Mouse (Mus musculus) myocyte (in vitro differentiated cells): ENCODE data around the gene Gfy. TPM values are rescaled to one million over a fixed set of nuclear protein-coding genes. Genes with fewer than 3 reads are reported as not detected.

ENCODE experiments used
- H3K27me3 ChIP-seq: one replicate; pipeline ENCODE4 v1.6.1; 2011; ENCODE audit not compliant: control insufficient read depth, insufficient read depth, insufficient read length
- H3K36me3 ChIP-seq: one replicate; pipeline ENCODE4 v1.6.1; 2011; ENCODE audit not compliant: control insufficient read depth, insufficient read depth
- H3K4me2 ChIP-seq: one replicate; pipeline ENCODE4 v1.6.1; 2011; ENCODE audit warnings: low read depth, control low read depth
- H3K4me3 ChIP-seq: one replicate; pipeline ENCODE4 v1.5.1; 2011; ENCODE audit warnings: mild to moderate bottlenecking, control low read depth, moderate library complexity
- H3K79me2 ChIP-seq: one replicate; pipeline ENCODE4 v1.6.1; 2011; ENCODE audit not compliant: control insufficient read depth, insufficient read depth
- H3ac ChIP-seq: one replicate; pipeline ENCODE4 v1.6.1; 2011; ENCODE audit not compliant: control insufficient read depth, insufficient read length
- CEBPB ChIP-seq: IDR thresholded peaks from 2 replicates; pipeline ENCODE4 v1.6.1; 2011; ENCODE audit warnings: mild to moderate bottlenecking, moderate library complexity; ENCODE audit not compliant: poor library complexity, insufficient read depth, severe bottlenecking
- E2F4 ChIP-seq: IDR thresholded peaks from one replicate; pipeline ENCODE4 v1.6.1; 2011; ENCODE audit warnings: mild to moderate bottlenecking, control low read depth, moderate library complexity; ENCODE audit not compliant: insufficient read depth
- MAX ChIP-seq: IDR thresholded peaks from one replicate; pipeline ENCODE4 v1.6.1; 2011; ENCODE audit warnings: low read depth, mild to moderate bottlenecking, control low read depth
- MYOD1 ChIP-seq, 3 experiments: IDR thresholded peaks; one replicate each; pipeline ENCODE4 v1.6.1; 2011; ENCODE audit warnings: control low read depth in 2 of 3, low read depth in 2 of 3, mild to moderate bottlenecking in 2 of 3, moderate library complexity in 1 of 3; ENCODE audit not compliant: insufficient read length in 2 of 3, control insufficient read depth in 1 of 3
- MYOG ChIP-seq, 3 experiments: IDR thresholded peaks; one replicate each; pipeline ENCODE4 v1.6.1; 2011; ENCODE audit warnings: control low read depth in 2 of 3, low read depth in 2 of 3, mild to moderate bottlenecking in 2 of 3; ENCODE audit not compliant: insufficient read length in 2 of 3, control insufficient read depth in 1 of 3, insufficient read depth in 1 of 3
- POLR2A ChIP-seq: IDR thresholded peaks from one replicate; pipeline ENCODE4 v1.6.1; 2011; ENCODE audit warnings: low read depth, mild to moderate bottlenecking, control low read depth, moderate library complexity; ENCODE audit not compliant: insufficient read length
- POLR2AphosphoS2 ChIP-seq: IDR thresholded peaks from one replicate; pipeline ENCODE4 v1.6.1; 2011; ENCODE audit warnings: low read depth, control low read depth; ENCODE audit not compliant: insufficient read length
- REST ChIP-seq: IDR thresholded peaks from one replicate; pipeline ENCODE4 v1.6.1; 2011; ENCODE audit warnings: mild to moderate bottlenecking, control low read depth, moderate library complexity; ENCODE audit not compliant: insufficient read depth, insufficient read length
- SRF ChIP-seq: IDR thresholded peaks from one replicate; pipeline ENCODE4 v1.6.1; 2011; ENCODE audit warnings: low read depth; ENCODE audit not compliant: control insufficient read depth, insufficient read length
- TCF12 ChIP-seq: IDR thresholded peaks from one replicate; pipeline ENCODE4 v1.6.1; 2011; ENCODE audit warnings: mild to moderate bottlenecking, control low read depth; ENCODE audit not compliant: poor library complexity, insufficient read depth, severe bottlenecking
- TCF3 ChIP-seq: IDR thresholded peaks from one replicate; pipeline ENCODE4 v1.6.1; 2011; ENCODE audit warnings: low read depth, control low read depth; ENCODE audit not compliant: insufficient read length
- USF1 ChIP-seq: IDR thresholded peaks from one replicate; pipeline ENCODE4 v1.6.1; 2011; ENCODE audit warnings: low read depth, mild to moderate bottlenecking, control low read depth, moderate library complexity
- polyA plus RNA-seq: library from polyadenylated mRNA; unstranded; fragments of >200 nt; fragmentation: generic; extraction: Trizol; gene quantifications from one replicate; pipeline ENCODE4 v1.2.1, GENCODE M21; 2012; ENCODE audit warnings: missing spikeins

The Gfy gene
- polyA plus RNA-seq, 1 experiment, result 0.04 TPM

DNA sequence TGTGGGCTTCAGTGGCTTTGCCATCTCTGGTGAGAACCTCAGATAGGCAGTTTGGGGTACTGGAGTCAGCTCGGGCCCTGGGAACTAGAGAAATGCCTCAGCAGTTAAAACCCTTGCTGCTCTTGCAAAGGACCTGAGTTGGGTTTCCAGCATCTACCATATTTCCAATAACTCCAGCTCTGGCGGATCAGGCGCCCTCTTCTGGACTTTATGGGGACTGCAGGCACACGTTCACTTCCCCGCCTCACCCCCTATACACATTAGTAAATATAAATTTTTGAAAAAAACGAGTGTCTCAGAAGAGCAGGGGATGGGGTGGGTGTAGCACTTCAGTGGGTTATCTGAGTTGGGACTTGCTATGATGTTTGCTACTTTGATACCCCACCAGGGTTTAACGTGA, 6.4 kb downstream of the Gfy start:
- H3K4me2 ChIP-seq, result no peak overlapping the region
- TF ChIP-seq MAX, result no peak
- TF ChIP-seq SRF, result no peak
- TF ChIP-seq E2F4, result no peak
- no peak for TF ChIP-seq USF1
- no peak for TF ChIP-seq REST
- TF ChIP-seq TCF12, result no peak
- TF ChIP-seq CEBPB, result no peak
- no peak for TF ChIP-seq POLR2AphosphoS2
- TF ChIP-seq POLR2A, result no peak
- no peak for TF ChIP-seq MYOG (IDR thresholded peaks at IDR 0.05; ENCODE audit: control insufficient read depth in 1 of 3, insufficient read depth in 1 of 3, insufficient read length in 2 of 3, low read depth in 2 of 3)
- TF ChIP-seq TCF3, result no peak
- H3K79me2 ChIP-seq, result no peaks in the 10 kb centered on the region
- peaks cover 54% of the 10 kb centered on the region for H3K27me3 ChIP-seq
- no peaks in the 10 kb centered on the region for H3K36me3 ChIP-seq
- H3ac ChIP-seq, result no peak overlapping the region
- H3K4me3 ChIP-seq, result no peak overlapping the region

DNA sequence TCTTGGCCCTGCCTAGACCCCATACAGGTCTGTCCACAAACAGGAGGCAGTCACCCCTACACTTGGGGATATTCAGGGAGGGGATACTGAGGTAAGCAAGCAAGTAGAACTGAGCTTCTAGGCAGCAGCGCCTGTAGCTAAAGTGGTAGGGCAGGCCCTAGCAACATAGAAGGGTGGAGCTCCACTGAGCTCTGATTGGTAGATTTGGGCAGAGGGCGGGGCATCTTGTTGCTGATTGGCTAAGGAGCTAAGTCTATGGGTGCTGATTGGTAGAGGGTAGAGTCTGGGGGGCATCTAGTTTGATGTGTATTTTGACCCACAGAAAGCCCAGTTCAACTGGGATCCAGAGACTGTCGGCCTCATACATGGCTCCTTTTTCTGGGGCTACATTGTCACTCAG, 9.9 kb downstream of the Gfy start:
- Histone ChIP-seq H3K4me3 (no peak overlapping the region), H3K36me3 (no peaks in the 10 kb centered on the region), H3K27me3 (peaks cover 53% of the 10 kb centered on the region), H3ac (no peak overlapping the region), H3K4me2 (no peak overlapping the region), H3K79me2 (no peaks in the 10 kb centered on the region)
- no peak for TF ChIP-seq TCF12
- no peak for TF ChIP-seq USF1
- TF ChIP-seq E2F4, result no peak
- no peak for TF ChIP-seq SRF
- no peak for TF ChIP-seq CEBPB
- TF ChIP-seq MYOG (IDR thresholded peaks at IDR 0.05; ENCODE audit: control insufficient read depth in 1 of 3, insufficient read depth in 1 of 3, insufficient read length in 2 of 3, low read depth in 2 of 3), result no peak
- TF ChIP-seq REST, result no peak
- no peak for TF ChIP-seq MAX
- no peak for TF ChIP-seq MYOD1 (IDR thresholded peaks at IDR 0.05; ENCODE audit: control insufficient read depth in 1 of 3, insufficient read length in 2 of 3, low read depth in 2 of 3)
- no peak for TF ChIP-seq TCF3
- no peak for TF ChIP-seq POLR2AphosphoS2
- no peak for TF ChIP-seq POLR2A

DNA sequence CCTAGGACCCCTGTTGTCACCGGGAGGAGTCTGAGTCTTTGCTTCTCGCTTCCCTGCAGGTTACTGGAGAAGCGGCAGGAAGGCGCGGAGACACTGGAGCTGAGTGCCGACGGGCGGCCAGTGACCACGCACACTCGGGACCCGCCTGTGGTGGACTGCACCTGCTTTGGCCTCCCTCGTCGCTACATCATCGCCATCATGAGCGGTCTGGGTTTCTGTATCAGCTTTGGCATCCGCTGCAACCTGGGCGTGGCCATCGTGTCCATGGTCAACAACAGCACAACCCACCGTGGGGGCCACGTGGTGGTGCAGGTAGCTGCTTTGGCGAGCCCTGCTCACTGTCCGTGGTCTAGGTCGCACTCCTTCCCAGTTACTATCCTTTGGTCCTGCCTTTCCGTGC, 10.7 kb downstream of the Gfy start:
- Histone ChIP-seq H3K4me3 (no peak overlapping the region), H3K79me2 (no peaks in the 10 kb centered on the region), H3K36me3 (no peaks in the 10 kb centered on the region), H3K4me2 (no peak overlapping the region), H3ac (no peak overlapping the region), H3K27me3 (peaks cover 56% of the 10 kb centered on the region)
- TF ChIP-seq POLR2A (no peak), TCF12 (no peak), SRF (no peak), MYOG (IDR thresholded peaks at IDR 0.05; ENCODE audit: control insufficient read depth in 1 of 3, insufficient read depth in 1 of 3, insufficient read length in 2 of 3, low read depth in 2 of 3) (no peak), MAX (no peak), USF1 (no peak), CEBPB (no peak), MYOD1 (IDR thresholded peaks at IDR 0.05; ENCODE audit: control insufficient read depth in 1 of 3, insufficient read length in 2 of 3, low read depth in 2 of 3) (no peak), E2F4 (no peak), POLR2AphosphoS2 (no peak)

DNA sequence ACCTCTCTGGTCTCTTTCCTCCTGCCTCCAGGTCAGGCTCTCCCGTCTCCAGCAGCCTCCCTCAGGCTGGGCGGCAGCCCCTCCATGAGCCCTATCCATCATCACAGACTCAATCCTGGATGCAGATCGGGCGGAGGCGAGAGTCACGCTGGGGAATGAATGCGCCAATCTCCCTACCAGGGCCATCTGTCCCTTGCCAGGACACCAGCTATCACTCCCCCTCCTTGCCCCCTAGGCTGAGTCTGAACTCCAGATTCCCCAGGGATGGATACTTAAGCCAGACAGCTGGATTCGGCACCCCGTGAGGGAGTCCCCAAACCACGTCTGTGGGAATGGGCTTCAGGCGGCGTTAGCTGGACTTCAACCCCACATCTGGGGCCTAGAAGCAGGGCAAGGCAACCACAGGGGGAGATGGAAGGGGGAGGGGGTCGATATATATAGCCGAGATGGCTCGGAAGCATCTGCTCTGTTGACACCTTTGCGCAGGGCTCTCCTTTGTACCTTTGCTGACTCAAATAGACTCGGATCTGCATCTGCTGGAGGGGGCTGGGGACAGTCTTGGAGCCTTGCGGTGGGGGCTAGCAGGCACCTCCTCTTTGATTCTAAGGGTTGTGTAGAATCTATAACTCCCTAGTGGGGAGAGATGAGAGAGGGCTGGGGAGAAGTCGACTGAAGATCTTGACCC, 11.5 kb downstream of the Gfy start:
- Histone ChIP-seq H3K27me3 (peaks cover 59% of the 10 kb centered on the region), H3K4me2 (no peak overlapping the region), H3K36me3 (no peaks in the 10 kb centered on the region), H3K4me3 (no peak overlapping the region), H3K79me2 (no peaks in the 10 kb centered on the region), H3ac (no peak overlapping the region)
- TF ChIP-seq MYOG (IDR thresholded peaks at IDR 0.05; ENCODE audit: control insufficient read depth in 1 of 3, insufficient read depth in 1 of 3, insufficient read length in 2 of 3, low read depth in 2 of 3), result no peak
- no peak for TF ChIP-seq MAX
- no peak for TF ChIP-seq REST
- TF ChIP-seq USF1, result no peak

DNA sequence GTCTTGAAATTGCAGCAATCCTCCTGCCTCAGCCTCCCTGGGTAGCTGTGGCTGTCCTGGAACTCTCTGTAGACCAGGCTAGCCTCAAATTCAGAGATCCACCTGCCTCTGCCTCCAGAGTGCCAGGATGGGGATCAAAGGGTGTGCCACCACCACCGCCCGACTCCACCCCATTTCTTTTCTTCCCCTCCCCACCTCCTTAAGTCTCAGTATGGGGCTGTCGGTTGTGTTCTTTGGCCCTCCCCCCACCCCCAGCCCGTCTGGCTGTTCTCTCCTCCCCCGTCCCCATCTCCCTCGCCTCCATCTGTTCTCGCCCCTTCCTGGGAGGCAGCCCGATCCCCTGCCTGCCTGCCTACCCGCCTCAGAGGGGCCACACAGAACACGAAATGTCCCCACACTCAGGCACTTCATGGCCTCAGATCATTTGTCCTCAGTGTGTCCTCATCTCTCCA, 12.4 kb downstream of the Gfy start:
- Histone ChIP-seq H3ac (no peak overlapping the region), H3K4me3 (no peak overlapping the region), H3K4me2 (no peak overlapping the region), H3K79me2 (no peaks in the 10 kb centered on the region), H3K36me3 (no peaks in the 10 kb centered on the region), H3K27me3 (peaks cover 59% of the 10 kb centered on the region)
- TF ChIP-seq CEBPB, result no peak
- no peak for TF ChIP-seq TCF12
- TF ChIP-seq POLR2AphosphoS2, result no peak
- no peak for TF ChIP-seq REST
- no peak for TF ChIP-seq SRF
